Mouse (Mus musculus) kidney, postnatal 0 days (tissue): ENCODE measurements around the gene Git2. TPM values are rescaled to one million over a fixed set of nuclear protein-coding genes. Genes with fewer than 3 reads are reported as not detected.

ENCODE experiments used
- ATAC-seq: fragments of 200-750 bp; cut with Nextera tagmentation; replicated peaks from 2 replicates; pipeline ENCODE4 v1.8.0; 2017; ENCODE audit warnings: low read depth, moderate number of reproducible peaks, moderate TSS enrichment, moderate library complexity; ENCODE audit not compliant: low FRiP score
- DNase-seq: peaks from one replicate; pipeline ENCODE4 v3.0.0-alpha.2; 2016; ENCODE audit warnings: low spot score
- H3K27ac ChIP-seq: fragments of 300-500 bp; sonication (generic); 2 replicates; pipeline ENCODE4 v1.5.1; 2014; ENCODE audit warnings: mild to moderate bottlenecking
- H3K27me3 ChIP-seq: fragments of 300-500 bp; sonication (generic); 2 replicates; pipeline ENCODE4 v1.6.1; 2014; ENCODE audit warnings: low read length, mixed read lengths; ENCODE audit not compliant: insufficient read depth
- H3K36me3 ChIP-seq: fragments of 300-500 bp; sonication (generic); 2 replicates; pipeline ENCODE4 v1.6.1; 2014; ENCODE audit warnings: low read length, mixed read lengths; ENCODE audit not compliant: insufficient read depth
- H3K4me1 ChIP-seq: fragments of 300-500 bp; sonication (generic); replicated peaks from 2 replicates; pipeline ENCODE4 v1.6.1; 2014; ENCODE audit warnings: antibody characterized with exemption, low read length, mixed read lengths; ENCODE audit not compliant: insufficient read depth
- H3K4me2 ChIP-seq: fragments of 300-500 bp; sonication (generic); 2 replicates; pipeline ENCODE4 v1.6.1; 2014; ENCODE audit warnings: mild to moderate bottlenecking, low read length, moderate library complexity, mixed read lengths
- H3K4me3 ChIP-seq: fragments of 300-500 bp; sonication (generic); replicated peaks from 2 replicates; pipeline ENCODE4 v1.5.1; 2014; ENCODE audit warnings: low read depth, low read length
- H3K9ac ChIP-seq: fragments of 300-500 bp; sonication (generic); 2 replicates; pipeline ENCODE4 v1.6.1; 2014; ENCODE audit warnings: low read depth, low read length
- H3K9me3 ChIP-seq: fragments of 300-500 bp; sonication (generic); replicated peaks from 2 replicates; pipeline ENCODE4 v1.6.1; 2016; ENCODE audit warnings: low read length, inconsistent platforms, mixed read lengths
- CTCF ChIP-seq: IDR thresholded peaks from 2 replicates; pipeline ENCODE4 v1.5.1; 2016; ENCODE audit warnings: antibody characterized with exemption, low read depth, mild to moderate bottlenecking, moderate library complexity
- WGBS: fragments of 180-500 bp; shearing (Covaris S2); extraction: QIAGEN DNeasy Blood & Tissue Kit; methylation state at CpG from one replicate; pipeline ENCODE4 v1.1.7; 2014; 5-methylcytosine and 5-hydroxymethylcytosine counted together
- microRNA-seq: library from miRNA; unstranded; fragments of <30 nt; microRNA quantifications from one replicate; pipeline ENCODE4, GENCODE M21; 2016
- polyA plus RNA-seq: library from polyadenylated mRNA; unstranded; fragments of >200 nt; fragmentation: Nextera tagmentation; extraction: Ambion mirVana; gene quantifications from 2 replicates; pipeline ENCODE4 v1.2.1, GENCODE M21; 2015

The Git2 gene
- polyA plus RNA-seq, 1 experiment from 2014 or later = 25.8 TPM

GRCm38 (mm10) chr5:114681717-114682116 lies 93.6 kb downstream of the Git2 start:
- Histone ChIP-seq H3K27me3 (no peaks in the 10 kb centered on the region), H3K9me3 (no peaks in the 10 kb centered on the region), H3K9ac (no peak overlapping the region), H3K4me1 (peaks cover 14% of the 10 kb centered on the region), H3K4me3 (no peak overlapping the region), H3K27ac (no peak overlapping the region), H3K4me2 (no peak overlapping the region), H3K36me3 (0 out of 2 replicates have a peak, but pooled peaks cover 6% of the 10 kb centered on the region)
- 55% methylated on average over 8 of the region's 8 CpGs for WGBS
- TF ChIP-seq CTCF = no peak
- no peak for ATAC-seq
- no peak for DNase-seq

GRCm38 (mm10) chr5:114680676-114681285 lies 94.5 kb downstream of the Git2 start:
- H3K9me3 ChIP-seq = no peaks in the 10 kb centered on the region
- no peaks in the 10 kb centered on the region for H3K27me3 ChIP-seq
- peaks cover 14% of the 10 kb centered on the region for H3K4me1 ChIP-seq
- WGBS = 39% methylated on average over 19 of the region's 19 CpGs
- no peak for DNase-seq
- no peak overlapping the region for H3K9ac ChIP-seq
- no peak overlapping the region for H3K27ac ChIP-seq
- no peak for TF ChIP-seq CTCF
- H3K36me3 ChIP-seq = 0 out of 2 replicates have a peak, but pooled peaks cover 8% of the 10 kb centered on the region
- no peak overlapping the region for H3K4me3 ChIP-seq
- no peak overlapping the region for H3K4me2 ChIP-seq
- no peak for ATAC-seq

GRCm38 (mm10) chr5:114679841-114680591 lies 95.3 kb downstream of the Git2 start:
- 0 out of 2 replicates have a peak overlapping the region, but pooled peaks have one; percentile 37 for H3K9ac ChIP-seq
- no peak for DNase-seq
- no peak overlapping the region for H3K4me2 ChIP-seq

More at GRCm38 (mm10) chr5:114679841-114680591, 95.3 kb downstream of the Git2 start:
- H3K4me3 ChIP-seq = no peak overlapping the region
- H3K9me3 ChIP-seq = no peaks in the 10 kb centered on the region
- H3K36me3 ChIP-seq = 0 out of 2 replicates have a peak, but pooled peaks cover 12% of the 10 kb centered on the region
- H3K27ac ChIP-seq = no peak overlapping the region
- 54% methylated on average over 17 of the region's 17 CpGs for WGBS
- ATAC-seq = no peak
- H3K27me3 ChIP-seq = no peaks in the 10 kb centered on the region
- no peak for TF ChIP-seq CTCF
- peaks cover 14% of the 10 kb centered on the region for H3K4me1 ChIP-seq

Small RNAs within 50 kb of the gene (microRNA-seq; reads per million reads assigned to microRNA genes)
- not detected for gene Mir7028

Other genes starting within 250 kb of the Git2 start
- gene Fam222a, start 207.5 kb downstream of the Git2 start, polyA plus RNA-seq = 5.0 and 5.8 TPM in 2 replicates
- 31.3 and 35.6 TPM in 2 replicates for gene Trpv4, start 117.1 kb downstream of the Git2 start, polyA plus RNA-seq
- 65.0 and 70.3 TPM in 2 replicates for gene Gltp, start 84.5 kb downstream of the Git2 start, polyA plus RNA-seq
- gene Tchp, start 67.8 kb downstream of the Git2 start, polyA plus RNA-seq = 10.2 and 12.2 TPM in 2 replicates
- gene Ankrd13a, start 840 bp downstream of the Git2 start, polyA plus RNA-seq = 45.6 and 49.2 TPM in 2 replicates
- gene 1500011B03Rik, start 48.0 kb upstream of the Git2 start, polyA plus RNA-seq = 160 and 189 TPM in 2 replicates
- not detected in 2 replicates for gene 4930519G04Rik, start 78.1 kb upstream of the Git2 start, polyA plus RNA-seq
- not detected in 2 replicates for gene Gm9936, start 83.2 kb upstream of the Git2 start, polyA plus RNA-seq
- 19.9 and 24.1 TPM in 2 replicates for gene Oasl2, start 121.4 kb upstream of the Git2 start, polyA plus RNA-seq
- 3.1 and 3.2 TPM in 2 replicates for gene Oasl1, start 147.7 kb upstream of the Git2 start, polyA plus RNA-seq
- 75.3 and 79.6 TPM in 2 replicates for gene 2210016L21Rik, start 166.6 kb upstream of the Git2 start, polyA plus RNA-seq
- gene Hnf1a, start 195.6 kb upstream of the Git2 start, polyA plus RNA-seq = 10.8 and 12.5 TPM in 2 replicates
- 19.0 and 39.4 TPM in 2 replicates for gene Sppl3, start 235.6 kb upstream of the Git2 start, polyA plus RNA-seq